Mouse (Mus musculus) heart, adult 2 months (tissue): Measurements from ENCODE around the gene Hoxc5.

Experiments
- CTCF ChIP-seq: fragments of 200-600 bp; IDR thresholded peaks from 2 replicates; pipeline ENCODE4 v1.8.1; 2022; ENCODE audit warnings: antibody characterized with exemption, mild to moderate bottlenecking, moderate library complexity
- EP300 ChIP-seq: fragments of 200-500 bp; IDR thresholded peaks from 2 replicates; pipeline ENCODE4 v1.6.1; 2011; ENCODE audit warnings: low read depth, low read length, control low read depth; ENCODE audit not compliant: insufficient read depth
- POLR2A ChIP-seq: fragments of 200-500 bp; IDR thresholded peaks from 2 replicates; pipeline ENCODE4 v1.6.1; 2011; ENCODE audit warnings: mild to moderate bottlenecking, low read depth, low read length, control low read depth; ENCODE audit not compliant: insufficient read depth

GRCm38 (mm10) chr15:103021544-103021943, 54.3 kb downstream of the Hoxc5 start:
- TF ChIP-seq POLR2A (no peak), EP300 (no peak), CTCF (no peak)
